Mouse (Mus musculus) layer of hippocampus, adult 11-12 months (tissue): ENCODE measurements at regions not wholly inside any gene's neighbourhood (a gene's known extent, or its start where the extent isn't known, plus 50 kb on each side); places are given as distances from the start of the nearest gene placed in this dataset.
"Not testable (repeated sequence)": the region's sequence is repeated elsewhere in the genome, so short reads cannot be mapped to it uniquely, and the experiment has no call there.

Experiments used
- DNase-seq: peaks from one replicate; pipeline ENCODE4 v3.0.0; 2022; ENCODE audit warnings: low spot score

DNA sequence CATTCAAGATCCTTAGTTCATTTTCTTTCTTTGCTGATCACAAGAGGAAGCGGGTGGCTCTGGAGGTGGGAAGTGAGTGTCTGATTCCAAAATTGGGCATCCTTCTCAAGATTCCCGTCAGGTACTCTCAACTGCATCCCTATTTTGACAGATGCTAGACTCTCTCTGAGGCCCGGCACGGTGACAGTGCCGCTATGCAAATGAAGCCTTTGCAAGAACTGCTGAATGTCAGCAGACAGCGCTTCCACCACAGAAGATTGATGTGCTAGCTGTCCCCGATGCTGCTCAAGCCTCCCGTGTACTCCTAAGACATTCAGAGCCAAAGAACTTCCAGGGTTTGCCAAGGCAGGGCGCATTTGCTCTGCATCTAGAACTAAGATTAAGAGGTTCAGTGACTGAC, 50.9 kb upstream of the Cpne4 start:
- DNase-seq: no peak

DNA sequence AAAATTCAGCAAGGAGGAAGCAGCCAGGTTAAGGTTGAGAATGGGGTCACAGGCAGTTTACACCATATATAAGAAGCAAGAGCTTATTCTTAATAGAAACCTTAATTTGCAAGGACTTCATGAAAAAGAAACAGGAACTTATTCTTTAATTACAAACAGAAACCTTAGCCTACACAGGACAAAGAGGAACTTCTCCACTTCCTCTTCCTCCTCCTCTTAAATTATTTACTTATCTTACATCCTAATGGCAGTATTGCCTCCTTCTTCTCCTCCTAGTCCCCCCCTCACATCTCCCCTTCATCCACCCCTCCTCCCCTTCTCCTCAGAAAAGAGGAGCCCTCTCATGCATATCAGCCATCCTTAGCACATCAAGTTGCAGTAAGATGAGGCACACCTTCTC, 56.4 kb upstream of the Cpne4 start:
- DNase-seq: no peak

DNA sequence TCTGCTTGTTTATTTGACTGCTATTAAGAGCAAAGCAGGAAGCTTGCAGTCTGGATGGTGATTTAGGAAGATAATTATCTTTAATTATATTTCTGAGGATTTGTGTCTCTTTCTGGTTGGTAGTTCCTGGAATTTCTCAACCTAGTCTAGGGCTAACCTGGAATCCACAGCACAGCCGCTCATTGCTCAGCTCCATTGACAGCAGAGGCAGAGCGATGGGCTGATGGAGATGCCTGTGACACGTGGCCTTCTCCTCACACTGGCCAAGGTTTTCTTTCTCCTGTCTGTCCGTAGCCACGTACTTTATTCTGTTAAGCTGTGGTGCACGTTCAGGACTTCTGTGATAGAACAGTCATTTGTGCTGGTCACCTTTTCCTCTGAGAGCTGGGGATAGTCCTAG, 57.7 kb upstream of the Cpne4 start:
- no peak for DNase-seq

DNA sequence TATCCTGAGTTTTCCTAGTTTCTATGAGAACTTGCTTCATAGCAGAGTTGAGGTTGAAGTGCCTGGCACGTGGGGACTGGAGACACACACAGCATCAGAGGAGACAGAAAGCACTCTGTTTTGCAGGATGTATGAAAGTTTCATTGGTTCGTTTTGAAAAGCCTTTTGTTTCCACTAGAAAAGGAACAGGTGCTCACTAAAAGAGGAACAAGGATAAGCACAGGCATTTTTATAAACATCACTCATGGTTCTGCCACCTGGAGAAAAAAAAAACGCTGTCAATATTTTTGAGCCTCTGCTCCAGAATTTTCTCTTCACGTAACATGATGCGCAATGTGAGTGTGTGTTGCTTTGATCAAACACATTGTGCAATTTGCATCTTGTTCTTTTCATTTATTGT, 64.6 kb upstream of the Cpne4 start:
- no peak for DNase-seq

DNA sequence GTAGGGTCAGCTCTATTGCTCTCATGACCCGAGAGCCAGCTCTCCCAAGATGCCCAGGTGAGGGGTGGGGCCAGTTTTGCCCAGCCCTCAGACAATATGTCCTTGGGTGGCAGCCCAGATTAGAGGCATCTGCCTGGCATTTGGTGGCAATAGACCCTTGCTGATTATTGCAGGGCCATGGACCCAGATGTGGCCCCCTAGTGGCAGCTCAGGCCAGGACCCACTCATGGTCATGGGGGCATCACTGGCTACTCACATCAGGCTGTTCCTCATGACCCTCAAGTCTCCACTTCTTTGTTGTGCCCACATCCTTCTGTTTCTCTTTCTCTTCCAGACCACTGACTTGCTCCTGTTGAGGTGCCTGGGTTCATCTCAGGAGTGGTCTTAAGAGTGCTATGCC, 66.4 kb upstream of the Cpne4 start:
- DNase-seq: no peak

DNA sequence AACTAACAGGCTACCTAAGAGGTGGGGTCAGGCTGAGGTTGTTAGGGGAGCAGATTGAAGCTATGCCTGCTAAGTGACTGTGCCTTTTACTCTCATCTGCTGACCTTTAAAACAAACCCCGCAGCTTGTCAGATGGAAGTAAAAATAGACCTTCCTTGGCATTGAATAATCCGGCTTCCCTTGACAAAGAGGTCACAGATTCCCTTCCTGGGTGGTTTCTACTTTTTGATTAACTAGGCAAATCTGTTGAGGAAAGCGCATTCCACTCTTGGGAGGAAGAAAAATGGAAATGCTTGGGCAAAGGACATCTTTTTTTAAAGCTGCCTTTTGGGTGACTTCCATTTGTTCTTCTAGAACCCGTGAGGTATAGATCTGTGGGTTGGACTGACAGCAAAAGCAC, 72.3 kb upstream of the Cpne4 start:
- DNase-seq: no peak

DNA sequence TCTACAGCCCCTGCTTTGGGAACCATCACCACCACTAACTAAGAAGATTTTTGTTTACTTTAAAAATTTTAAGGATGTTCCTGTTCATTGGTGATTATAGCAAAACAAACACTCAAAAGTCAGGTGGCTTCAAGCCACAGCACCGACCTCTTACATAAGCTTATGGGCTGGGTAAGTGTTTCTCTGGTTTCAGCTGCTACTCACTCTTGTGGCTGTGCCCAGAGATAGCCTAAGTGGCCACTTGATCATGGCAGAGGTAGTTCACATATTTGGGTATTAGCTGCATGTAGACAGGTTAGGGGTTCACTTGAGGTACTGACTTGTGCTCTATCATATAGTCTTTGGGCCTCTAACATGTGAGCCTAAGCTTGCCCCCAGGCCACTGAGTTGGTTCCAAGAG, 79.8 kb upstream of the Cpne4 start:
- no peak for DNase-seq

DNA sequence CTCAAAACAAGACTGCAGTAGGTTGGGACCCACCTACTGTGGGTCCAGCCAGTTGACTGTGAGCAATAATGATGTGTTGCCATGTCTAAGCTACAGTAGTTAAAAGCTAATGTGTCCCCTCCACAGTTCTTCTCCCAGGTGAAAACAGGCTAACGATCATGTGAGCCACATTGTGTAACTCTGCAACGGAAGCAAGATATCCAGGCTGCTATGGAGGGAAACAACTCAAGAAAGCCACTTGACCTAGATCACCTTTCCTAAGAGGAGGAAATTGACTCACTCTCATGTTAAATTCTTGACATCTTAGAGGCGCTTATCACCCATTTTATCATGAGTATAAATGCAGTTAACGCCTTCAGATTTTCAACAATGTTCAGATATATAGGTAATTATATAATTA, 83.4 kb upstream of the Cpne4 start:
- no peak for DNase-seq

DNA sequence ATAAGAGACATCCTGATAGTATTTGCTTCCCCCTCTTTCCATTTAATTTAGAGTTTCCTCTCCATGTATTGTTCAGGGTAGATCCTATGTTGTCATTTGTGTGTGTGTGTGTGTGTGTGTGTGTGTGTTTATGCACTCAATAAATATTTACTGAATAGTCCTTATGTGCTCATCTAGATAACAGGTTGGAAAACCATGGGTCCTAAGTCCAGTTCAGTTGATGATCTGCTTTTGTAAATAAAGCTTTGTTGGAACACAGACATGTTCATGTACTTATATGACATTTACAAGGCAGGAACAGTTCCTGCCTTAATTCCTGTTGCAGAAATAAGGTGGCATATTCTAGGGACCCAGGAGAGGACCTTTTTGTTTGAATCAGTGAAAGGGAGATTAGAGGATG, 87.0 kb upstream of the Cpne4 start:
- no peak for DNase-seq

DNA sequence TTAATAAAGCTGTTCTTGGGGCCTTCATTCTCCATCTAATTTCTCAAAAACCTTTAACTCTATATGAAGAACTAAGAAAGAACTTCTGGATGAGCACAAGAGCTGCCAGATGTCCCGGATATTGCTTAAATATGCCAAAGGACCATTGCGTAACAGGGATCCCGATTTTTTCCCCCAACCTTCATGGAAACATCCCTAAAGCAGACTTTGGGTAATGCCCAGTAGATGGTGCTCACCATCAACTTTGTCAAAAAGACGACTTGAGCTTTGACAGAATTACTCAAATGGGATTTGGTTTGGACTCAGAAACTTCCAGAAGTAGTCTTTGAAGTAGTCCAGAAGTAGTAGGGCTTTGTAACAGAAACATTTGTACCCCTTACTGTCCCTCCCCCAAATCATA, 89.5 kb upstream of the Cpne4 start:
- DNase-seq: peak; percentile 43

DNA sequence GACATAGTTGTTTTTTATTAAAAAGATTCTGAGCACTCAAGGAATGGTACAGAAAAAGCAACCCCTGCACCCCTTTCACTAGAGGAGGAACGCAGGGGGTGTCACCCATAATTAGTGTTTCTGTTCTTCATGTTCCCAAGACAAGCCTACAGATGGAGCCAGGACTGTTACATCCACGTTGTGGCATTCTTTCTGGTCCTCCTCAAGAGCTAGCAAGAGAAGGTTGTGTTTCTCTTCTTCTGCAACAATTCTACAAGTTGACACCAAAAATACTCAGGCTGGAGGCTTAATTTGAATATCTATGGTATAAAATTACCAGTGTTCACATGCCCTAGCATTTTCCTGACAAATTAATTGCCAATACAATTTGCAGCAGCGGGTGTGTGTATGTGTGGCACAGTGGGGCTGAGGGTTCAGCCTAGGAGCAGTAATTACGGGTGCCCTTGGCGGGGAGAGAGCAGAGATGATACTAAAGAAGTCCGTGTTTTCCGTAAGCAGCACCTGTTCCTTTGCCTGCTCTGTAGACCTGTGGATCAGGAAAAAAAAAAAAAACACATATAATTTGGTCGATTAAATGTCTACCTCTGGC, 98.4 kb upstream of the Cpne4 start:
- no peak for DNase-seq

DNA sequence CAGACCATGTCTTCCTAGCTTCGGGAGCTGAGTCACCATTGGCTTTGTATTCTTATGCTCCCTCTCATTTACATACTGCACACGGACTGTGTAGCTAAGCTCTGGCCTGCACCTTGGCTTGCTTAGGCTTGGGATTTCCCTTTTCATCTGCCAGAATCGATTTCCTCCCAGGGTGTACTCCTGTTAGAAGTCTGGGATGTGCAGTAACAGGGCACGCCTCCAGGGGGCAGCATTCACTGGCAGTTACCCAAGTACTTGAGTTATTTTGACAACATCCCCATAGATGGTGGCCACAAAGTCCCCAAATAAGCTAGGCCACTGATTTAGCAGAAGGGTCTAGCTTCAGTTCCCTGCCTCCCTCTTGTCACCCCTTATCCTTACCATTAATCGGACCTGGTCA, 102.2 kb upstream of the Cpne4 start:
- DNase-seq: peak; percentile 42

DNA sequence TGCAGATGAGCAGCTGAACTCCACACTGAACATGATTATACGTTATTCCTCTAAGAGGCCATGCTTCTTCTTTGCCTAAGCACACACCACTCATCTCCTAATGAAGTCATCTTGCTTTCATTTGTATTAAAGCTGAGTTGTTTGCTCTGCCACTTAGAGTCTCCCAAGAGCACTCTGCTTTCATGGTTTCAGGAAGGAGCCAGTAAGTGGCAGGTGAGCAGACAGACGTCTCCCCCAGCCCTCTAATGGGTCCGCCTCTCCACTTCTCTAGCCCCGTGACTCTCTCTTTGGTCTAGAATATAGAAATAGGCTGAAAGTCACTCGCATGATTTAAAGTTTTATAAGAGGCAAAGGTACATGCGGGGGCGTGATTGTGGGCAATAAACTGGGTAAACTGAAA, 103.8 kb upstream of the Cpne4 start:
- DNase-seq: no peak

DNA sequence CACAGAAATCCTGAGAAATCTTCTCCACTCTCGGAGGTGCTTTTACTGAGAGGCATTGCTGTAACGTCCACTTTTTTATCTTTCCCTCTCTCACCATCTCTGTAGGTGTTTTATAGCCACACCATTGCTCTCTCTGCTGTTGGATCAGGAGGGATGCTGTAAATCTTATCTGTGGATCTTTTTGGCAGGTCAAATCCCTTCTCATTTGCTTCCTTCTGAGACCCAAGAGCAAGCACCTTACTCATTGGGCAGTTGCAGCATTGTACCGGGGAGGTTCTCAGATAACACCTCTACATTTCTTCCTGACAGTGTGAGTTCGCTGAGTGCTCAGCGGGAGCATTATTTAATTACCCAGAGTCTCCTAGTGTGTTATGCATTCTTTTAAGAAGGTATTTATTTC, 75.5 kb upstream of the Acpp start:
- no peak for DNase-seq

DNA sequence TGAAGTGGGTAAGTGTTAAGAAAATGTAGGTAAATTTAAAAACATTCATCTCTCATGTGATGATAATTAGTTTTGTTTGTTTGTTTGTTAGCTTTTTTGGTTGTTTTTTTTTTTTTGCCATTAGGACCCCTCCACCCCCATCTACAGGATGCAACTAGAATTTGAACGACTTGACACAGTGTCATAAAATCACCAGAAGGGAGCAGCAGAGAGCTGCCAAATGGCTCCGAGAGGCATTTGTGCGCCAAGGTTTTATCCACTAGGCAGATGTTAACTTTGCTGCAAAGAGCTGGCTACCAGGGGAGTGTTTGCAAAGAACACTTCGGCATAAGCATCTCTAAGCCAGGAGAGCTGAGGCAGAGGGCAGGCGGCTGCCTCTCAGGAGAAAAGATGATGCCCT, 72.7 kb upstream of the Acpp start:
- DNase-seq: peak; percentile 39

DNA sequence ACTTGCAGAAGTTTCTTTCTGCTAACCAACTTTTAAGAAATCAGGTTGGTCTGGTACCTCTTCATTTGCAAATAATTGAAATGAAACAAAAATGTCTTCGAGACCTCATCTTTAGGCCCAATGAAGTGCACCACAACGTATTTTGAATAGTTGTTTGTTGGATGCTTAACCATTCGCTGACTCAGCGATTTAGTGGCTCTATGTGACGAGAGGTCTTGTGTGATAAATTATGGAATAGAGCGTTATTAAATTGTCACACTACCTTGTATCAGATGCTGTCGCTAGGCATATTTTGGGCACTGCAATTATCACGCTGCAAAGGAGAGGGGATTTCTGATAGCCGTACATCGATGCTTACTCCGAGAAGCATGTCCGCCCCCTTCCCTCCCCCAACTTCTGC, 71.8 kb upstream of the Acpp start:
- DNase-seq: no peak

DNA sequence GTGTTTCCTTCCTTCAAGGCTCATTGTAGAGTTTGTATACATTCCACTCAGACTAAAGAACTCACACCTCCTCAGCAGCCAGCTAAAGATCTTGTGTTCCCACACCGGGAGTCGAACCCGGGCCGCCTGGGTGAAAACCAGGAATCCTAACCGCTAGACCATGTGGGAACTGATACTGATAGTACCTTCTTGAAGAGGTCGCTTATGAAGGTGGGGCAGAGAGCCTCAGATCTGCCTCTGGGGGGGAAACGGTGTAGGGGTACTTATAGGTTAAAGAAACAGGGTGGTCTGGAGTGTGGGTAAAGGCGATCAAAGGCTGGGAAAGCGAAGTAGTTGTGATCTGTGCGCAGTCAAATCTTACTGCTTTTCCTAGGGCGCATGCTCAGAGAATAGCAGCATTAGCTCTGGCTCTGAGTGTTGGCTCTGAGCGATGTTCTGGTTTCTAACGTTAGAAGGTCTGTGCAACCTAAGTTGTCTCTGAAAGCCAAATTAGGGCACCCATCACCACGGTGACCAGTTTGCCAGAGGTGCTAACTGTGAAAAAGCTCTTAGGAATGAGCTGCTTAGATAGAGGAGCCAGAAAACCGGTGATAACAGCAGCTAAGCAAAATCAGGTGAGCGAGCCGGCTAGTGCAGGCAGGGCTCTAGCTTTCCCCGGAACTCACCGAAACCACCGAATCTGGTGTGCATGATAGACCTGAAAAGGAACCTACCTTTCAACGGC, 71.2 kb upstream of the Acpp start:
- DNase-seq: peak; percentile 65

DNA sequence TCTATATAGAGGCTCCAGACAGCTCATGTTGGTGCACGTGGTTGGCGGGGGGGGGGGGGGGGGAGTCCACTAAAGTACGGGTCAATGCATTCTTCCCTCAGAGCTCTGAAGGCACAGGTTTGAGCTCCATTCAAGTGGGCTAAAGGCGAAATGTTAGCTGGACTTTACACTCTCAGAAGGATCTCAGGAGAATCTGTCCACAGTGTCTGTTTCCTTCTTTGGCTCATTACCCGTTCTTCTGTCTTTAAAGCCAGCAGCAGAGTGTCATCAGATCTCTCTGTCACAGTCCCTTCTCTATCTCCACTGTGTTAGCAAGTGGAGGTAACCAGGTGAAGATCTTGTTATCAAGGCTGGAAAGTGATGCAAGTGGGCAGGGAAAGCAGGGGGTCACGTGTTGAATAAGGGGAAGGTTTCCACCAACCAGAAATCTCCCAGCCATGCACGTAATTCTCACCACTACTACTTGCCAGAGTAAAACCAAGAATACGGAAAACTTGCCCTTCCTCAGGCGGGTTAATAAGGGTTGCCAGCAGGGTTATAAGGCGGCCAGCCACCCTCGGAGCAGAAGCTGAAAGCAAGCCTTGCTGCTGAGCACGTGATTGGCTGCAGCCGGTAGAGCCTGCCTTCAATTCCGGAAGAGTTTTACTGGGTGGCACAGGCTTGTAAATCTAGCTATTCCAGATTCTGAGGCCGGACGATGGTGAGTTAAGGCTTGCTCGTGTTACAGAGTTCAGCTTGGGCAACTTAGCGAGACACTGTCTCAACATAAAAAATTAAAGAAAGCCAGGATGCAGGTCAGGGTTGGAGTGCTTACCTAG, 70.2 kb upstream of the Acpp start:
- DNase-seq: no peak

DNA sequence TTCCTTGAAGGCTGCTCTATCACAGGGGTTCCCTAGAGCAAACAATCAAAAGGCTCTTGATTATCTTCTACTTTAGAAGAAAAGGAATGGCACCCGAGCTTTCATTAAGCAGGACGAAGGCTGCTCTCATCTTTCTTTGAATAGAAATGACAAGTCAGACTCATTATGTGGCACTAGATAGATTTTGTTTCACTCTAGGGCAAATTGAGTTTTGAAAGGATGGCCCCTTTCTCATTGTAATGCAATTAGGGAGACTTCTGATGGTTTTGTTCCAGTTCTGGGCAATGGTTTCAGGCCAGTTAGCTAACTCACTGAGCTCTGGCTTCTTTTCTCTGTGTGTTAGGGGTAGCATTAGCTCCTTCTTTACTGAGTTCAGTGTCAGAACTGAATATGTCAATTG, 69.5 kb upstream of the Acpp start:
- no peak for DNase-seq

DNA sequence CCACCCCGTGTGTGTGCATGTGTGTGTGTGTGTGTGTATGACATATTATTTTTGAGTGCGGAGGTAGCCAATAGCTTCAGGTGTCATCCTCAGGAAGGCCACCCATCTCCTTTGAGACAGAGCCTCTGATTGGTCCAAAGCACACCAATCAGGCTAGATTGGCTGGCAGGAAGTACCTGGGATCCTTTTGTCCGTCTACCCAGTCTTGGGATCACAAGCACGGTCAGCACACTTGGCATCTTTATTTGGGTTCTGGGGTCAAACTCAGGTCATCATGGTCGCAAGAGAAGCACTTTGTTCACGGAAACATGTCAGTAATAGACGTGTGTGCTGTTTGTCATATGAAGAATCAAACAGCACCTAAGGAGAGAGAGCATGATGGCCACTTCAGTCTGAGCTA, 68.9 kb upstream of the Acpp start:
- DNase-seq: no peak

DNA sequence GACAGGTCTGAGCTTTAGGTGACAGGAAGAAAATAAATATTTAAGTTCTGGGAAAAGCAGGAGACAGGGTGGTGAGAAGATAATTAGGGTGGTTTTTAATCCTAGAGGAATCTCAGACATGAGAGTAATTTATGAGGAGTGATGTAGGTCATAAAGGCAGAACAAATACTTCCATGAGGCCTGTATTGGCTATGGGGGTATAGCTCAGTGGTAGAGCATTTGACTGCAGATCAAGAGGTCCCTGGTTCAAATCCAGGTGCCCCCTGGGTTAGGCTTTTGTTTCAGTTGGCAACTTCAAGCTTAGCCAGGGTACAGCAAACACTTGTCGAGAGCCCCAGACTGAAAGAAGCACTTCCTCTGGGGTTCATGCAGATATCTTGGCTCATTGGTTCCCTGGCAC, 66.3 kb upstream of the Acpp start:
- no peak for DNase-seq

DNA sequence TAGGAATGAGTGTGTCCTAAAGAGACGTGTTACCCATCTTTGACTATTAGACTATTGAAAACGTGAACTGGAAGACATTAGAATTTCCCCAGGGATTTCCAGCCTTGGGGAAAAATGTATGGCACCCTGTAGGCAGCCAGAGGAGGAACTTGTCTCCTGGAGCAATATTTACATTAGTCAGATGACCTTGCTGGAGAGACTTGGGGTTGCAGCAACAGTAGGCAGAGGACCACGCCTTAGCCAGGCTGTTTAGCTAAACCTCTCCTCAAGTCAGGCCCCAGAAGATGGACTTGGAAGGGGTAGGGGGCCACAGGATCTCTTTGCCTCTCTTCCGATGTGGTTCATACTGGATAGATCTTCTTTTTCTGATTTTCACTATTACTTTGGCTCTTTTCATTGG, 64.1 kb upstream of the Acpp start:
- no peak for DNase-seq

DNA sequence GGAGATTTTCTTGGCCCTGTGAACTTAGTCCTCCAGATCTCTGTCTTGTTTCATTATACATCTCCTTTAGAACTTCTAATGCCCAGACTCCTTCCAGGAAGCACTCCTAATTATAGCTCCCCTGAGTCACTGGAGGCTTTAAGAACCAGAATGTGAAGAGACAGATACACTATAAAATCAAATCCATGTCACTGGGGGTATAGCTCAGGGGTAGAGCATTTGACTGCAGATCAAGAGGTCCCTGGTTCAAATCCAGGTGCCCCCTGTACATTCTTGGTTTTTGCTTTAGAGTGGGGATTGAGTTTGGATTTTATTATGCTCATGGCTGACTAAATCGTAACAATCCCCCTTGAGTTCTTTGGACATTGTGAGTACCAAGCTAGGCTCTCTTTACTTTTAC, 62.4 kb upstream of the Acpp start:
- DNase-seq: no peak

DNA sequence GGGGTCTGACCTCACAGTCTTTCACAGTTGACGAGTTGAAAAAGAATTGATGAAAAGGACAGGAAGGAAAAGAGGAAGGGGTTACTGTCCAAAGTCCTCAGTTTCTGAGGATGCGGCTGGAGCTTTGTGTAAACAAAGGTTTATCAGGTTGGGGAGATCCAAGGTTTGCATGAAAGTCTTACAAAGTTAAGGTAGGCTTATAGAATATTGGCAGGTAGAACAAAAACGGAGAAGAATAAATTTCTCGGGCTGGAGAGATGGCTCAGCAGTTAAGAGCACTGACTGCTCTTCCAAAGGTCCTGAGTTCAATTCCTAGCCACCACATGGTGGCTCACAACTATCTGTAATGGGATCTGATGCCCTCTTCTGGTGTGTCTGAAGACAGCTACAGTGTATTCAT, 60.9 kb upstream of the Acpp start:
- not testable (repeated sequence) for DNase-seq
